Mouse (Mus musculus) CH12F3 (cell line): ENCODE data around the gene Usp2.

Source experiments
- in situ Hi-C: fragments of 300-500 bp; cut with MboI; formaldehyde crosslinking; loops from 2 replicates; pipeline ENCODE4 v1.14.3; 2020; ENCODE audit warnings: low sequenced_read_pairs

The Usp2 gene

DNA sequence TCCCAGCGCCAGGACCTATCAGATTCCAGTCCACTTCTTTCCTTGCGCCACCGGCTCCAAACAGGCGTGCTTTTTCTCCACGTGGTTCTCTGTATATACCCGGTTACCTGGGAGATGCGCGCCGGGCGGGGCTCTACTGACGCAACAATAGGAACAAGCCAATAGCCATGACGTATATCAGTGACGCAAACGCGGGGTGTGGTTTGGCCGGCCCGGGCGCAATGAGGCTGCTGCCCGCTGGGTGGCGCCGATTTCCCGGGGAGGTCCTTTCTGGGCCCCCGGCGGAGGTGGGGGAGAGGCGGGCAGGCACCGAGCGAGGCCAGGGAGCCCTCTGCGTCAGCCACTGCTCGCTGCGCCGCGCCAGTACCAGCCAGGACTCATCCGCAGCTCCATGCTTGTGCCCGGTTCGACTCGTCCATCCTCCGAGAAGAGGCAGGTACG lies at the start of gene Usp2:
Usp2 (plus strand) TSS at position 237 of the 441 bp plus-strand sequence.
- in situ Hi-C loops, result no loop called here

DNA sequence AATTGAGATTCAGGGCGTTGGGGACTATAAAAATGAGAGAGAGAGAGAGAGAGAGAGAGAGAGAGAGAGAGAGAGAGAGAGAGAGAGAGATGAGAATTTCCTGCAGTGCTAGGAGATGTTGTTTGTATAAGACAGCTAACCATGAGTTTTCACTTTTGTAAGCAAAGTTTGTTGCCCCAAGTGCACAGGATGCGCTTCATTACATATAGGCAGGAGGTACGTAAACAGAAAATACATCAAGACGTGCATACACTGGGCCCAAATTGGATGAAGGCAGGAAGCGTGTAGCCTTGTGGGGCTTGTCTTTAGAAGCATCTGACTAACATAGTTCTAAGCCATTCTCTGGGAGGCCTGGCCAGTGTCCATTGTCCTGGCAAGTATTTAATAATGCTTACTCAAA lies 49.0 kb upstream of the Usp2 start:
- in situ Hi-C loops, result no loop called here

DNA sequence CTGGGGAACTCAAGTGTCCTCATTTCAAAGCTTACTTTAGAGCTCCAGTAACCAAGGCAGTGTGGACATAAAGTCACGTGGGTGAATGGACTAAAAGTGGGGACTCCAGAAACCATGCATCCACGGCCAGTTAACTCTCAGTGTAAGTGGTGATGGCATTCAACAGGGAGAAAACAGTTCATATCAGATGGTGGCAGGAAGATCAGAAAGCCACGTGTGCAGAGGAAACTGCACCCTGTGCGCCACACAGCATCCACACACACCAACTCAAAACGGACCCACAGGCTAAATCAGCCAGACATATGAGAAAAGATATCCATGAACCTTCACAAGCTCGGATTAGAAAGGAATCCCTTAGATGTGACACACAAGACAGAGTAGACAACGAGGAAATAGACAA lies 46.8 kb upstream of the Usp2 start:
- in situ Hi-C loops, result no loop called here

DNA sequence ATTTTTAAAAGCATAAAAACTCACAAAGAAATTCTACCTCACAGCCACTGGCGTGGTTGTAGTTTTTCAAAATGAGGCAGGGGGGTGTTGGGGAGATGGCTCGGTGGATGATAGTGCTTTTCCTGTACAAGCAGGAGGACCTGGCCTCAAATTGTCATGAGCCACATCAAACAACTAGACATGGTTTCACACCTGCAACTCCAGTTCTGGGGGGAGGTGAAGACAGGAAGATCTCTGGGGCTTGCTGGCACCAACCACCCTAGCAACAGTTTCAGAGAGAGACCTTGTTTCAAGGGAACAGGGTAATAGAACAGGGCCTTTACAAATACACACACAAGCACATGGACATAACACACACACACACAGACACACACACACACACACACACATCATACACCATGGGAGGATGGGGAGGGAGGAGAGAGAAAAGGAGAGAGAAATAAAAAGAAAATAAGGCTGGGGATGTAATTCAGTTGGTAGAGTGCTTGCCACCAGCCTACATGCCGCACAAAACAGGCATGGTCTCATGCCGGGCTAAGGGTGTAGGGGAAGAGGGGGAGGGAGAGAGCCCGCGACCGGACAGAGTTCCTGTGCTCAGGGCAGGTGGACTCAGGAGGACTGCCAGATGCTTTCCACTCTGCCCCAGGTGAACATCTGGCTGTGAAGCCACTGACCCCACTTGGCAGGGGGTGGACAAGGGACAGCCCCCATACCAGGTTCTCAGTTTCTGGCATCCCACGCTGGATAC lies 44.5 kb upstream of the Usp2 start:
- in situ Hi-C loops, result no loop called here

DNA sequence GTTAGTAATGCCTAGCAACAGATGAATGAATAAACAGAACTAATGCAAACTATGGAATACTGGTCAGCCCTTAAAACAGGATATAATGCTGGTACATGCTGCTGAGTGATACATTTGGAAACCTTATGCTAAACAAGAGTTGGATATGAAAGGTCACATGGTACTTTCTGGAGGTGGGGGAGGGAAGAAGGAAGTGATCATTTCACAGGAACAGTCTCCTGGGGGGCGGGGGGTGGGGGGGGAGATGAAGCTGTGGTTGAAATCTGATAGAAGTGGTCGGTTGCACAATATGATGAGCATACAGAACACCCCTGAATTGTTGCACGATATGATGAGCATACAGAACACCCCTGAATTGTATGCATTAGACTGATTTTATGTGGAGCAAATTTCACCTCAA lies 42.7 kb upstream of the Usp2 start:
- in situ Hi-C loops, result no loop called here

DNA sequence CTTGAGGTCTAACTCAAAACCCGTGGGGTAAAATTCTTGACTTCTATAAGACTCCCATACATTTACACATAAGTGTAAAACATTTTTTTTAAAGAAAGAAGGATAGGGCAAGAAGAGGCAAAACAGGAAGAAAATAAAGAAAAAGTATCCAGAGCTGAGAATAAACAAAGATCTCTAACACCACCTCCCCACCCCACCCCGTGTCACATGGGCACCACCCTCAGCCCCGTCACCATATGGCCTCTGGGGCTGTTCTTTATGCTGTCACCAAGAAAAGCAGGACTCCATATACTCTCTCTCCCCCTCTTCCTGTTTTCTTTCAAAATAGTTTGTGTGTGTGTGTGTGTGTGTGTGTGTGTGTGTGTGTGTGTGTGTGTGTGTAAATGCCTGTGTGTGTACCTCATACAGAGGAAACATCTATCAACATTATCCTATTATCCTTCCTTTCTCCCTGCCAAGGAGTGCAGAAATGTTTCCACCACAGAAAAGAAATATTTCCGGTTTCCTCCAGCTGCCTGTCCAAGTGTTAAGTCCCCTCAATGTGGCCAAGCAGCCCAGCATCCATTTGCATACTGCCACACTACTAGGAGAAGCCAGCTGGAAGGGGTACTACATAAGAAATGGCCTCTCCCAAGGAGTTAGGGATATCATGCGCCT lies 37.1 kb upstream of the Usp2 start:
- in situ Hi-C loops, result no loop called here

DNA sequence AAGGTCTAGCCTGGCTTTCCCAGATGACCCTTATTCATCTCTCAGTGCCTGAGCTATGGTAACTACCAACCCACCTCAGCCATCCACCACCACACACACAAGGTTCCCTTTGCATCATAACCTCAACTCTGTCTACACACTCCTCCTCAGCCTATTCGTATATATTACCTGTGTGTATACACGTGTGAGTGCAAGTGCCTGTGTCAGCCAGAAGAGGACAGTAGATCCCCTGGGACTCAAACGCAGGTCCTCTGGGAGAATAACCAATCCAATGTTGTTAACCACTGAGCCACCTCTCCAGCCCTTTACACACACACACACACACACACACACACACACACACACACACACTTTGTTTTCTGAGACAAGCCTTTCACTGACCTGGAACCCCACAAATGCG lies 36.2 kb upstream of the Usp2 start:
- in situ Hi-C loops, result no loop called here

DNA sequence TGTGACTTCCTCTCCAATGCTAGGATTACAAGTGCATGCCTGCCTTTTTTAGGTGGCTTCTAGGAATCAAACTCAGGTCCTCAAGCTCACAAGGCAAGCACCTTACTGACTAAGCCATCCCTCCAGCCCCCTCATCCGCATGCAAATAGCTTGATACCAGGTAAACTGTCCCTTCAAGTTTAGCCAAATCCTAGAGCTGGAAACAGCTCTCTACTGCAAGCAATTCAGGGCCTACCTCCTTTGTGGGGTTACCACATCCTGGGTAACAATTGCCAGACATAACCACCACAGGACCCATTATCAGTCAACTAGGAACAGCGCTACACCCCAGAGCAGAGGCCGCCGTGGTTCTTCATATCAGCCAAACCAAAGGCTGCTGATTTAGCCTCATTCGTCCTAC lies 35.7 kb upstream of the Usp2 start:
- in situ Hi-C loops, result no loop called here

DNA sequence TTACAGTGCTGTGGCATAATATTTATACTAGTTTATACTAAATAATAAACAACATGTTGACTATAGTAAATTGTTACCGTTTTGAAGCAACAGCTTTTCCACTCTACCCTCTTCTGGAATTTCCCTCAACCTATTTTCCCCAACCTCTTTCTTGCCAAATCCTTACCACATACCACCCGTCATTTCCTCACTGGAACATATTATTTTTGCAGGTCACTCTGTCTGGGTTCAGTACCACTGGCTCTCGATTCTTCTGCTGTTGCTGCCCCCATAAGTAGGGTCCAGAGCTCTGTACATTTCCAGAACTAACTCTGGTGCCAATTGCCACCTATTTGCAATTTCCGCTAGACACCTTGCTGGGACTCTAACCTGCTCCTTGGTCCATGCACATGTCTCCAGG lies 34.9 kb upstream of the Usp2 start:
- in situ Hi-C loops, result no loop called here

DNA sequence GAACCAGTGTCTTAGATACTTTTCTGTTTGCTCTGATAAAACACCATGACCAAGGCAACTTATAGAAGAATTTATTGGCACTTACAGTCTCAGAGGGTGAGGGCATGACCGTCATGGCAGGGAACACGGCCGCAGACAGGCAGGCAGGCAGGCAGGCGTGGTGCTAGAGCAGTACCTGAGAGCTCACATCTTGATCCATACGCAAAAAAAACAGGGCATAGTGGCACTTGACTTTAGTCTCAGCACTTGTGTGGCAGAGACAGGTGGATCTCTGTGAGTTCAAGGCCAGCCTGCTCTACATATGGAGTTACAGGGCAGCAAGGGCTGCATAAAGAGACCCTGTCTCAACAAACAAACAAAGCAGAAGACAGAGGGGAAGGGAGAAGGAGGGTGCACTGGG lies 33.5 kb upstream of the Usp2 start:
- in situ Hi-C loops, result no loop called here

DNA sequence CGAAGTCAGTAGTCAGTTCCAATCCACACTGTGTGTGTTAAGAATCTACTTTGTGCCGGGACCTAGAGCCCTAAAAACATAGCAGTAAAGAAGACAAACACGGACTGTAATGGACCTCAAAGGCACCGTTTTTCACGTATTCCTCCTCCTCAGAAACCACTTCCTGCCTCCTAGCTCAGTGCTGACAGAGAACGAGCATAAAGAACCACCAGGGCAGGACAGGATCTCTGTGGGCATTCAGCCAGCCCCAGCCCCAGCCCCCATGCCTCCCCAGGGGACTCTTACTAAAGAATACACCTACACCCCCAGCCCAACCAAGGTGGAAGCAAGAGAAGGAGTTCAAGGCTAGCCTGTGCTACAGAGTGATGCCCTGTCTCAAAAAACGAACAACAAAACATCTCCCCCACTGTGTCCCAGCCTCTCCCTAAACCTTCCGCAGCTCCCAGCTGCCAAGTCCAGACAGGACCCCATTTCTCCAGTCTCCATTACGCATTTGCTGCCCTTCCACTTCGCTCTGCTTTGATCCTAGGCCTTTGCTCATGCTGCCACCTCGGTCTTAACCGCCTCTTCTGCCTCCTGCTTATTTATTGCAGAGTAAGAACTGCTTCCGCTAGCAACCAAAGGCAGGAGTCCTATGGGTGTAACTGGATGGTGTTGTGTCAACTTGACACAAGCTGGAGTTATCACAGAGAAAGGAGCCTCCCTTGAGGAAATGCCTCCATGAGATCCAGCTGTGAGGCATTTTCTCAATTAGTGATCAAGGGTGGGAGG lies 32.7 kb upstream of the Usp2 start:
- in situ Hi-C loops, result no loop called here

DNA sequence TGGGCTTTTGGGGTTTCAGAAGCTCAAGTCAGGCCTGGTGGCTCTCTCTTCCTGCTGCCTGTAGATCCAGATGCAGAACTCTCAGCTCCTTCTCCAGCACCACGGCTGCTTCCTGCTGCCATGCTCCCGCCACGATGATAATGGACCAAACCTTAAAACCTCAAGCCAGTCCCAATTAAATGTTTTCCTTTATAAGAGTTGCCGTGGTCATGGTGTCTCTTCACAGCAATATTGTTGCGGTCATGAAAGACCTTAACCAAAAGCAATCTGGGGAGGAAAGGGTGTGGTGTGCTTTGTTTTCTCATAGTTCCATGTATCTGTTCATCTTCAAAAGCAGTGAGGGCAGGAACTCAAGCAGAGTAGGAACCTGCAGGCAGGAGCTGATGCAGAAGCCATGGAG lies 29.7 kb upstream of the Usp2 start:
- in situ Hi-C loops, result no loop called here

DNA sequence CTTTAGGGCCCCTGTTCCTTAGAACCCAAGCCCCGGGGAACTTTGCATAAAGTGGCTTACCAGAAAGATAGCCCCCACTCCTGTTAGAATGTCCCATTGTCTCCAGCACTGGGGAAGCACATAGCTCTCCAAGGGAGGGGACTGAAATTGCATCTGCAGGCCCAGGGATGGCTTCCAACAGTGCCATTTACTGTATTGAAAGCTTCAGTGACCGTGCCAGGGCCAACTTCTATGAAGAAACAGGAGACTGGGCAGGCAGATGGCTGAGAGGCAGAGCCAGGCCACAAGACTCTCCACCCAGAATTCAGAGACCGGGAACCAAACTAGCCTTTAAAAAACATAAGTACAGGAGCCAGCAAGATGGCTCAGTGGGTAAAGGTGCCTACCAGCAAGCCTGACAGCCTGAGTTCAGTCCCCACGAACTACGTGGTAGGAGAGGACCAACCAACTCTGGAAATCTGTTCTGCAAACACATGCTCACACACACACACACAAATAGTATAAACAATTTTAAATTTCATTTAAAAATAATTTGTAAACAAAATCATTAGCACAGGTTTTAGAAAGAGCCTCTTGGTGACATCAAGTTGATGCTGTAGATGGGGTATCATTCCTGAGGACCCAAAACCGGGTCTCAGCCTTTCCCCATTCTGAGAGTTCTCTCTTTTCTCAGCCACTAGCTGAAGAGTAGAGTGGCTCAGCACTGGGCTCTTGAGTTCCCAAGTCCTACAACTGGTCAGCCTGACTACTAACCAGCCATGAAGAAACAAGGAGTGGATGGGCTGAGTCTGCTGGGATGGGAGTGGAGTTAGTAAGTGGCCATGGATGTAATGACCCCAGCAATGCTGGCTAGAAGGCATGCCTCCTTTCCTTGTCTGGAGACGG lies 25.1 kb upstream of the Usp2 start:
- in situ Hi-C loops, result no loop called here

DNA sequence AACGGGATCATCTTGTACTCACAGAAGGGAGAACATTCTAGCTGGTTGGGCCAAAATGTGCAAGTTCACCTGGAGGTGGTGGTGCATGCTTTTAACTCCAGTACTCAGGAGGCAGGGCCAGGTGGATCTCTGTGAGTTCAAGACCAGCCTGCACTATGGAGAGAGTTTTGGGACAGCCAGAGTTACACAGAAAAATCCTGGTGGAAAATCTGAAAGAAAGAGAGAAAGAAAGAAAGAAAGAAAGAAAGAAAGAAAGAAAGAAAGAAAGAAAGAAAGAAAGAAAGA lies 24.5 kb upstream of the Usp2 start:
- in situ Hi-C loops, result no loop called here

DNA sequence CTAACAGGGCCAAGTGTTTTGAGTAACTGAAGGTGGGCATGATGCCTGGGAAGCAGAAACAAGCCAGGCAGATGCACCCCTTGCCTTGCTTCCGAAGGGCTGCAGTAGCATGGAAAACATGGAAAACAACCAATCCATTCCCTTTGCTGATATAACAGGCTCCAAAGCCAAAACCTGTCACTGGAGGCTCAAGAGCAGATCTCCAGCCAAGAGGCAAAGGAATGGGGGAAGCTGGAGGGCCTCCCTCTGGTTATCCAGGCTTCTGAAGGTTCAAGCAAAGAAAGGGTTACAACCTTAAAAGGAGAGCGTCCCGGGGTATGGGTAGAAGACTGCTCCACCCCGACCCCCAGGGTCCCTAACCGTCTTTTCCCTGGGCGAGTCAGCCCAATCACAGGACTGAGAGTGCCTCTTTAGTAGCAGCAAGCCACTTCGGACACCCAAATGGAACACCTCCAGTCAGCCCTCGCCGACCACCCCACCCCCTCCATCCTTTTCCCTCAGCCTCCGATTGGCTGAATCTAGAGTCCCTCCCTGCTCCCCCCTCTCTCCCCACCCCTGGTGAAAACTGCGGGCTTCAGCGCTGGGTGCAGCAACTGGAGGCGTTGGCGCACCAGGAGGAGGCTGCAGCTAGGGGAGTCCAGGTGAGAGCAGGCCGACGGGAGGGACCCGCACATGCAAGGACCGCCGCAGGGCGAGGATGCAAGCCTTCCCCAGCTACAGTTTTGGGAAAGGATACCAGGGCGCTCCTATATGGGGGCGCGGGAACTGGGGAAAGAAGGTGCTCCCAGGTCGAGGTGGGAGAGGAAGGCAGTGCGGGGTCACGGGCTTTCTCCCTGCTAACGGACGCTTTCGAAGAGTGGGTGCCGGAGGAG lies 23.7 kb upstream of the Usp2 start, which contains the start of gene Thy1:
Thy1 (plus strand) TSS at position 549 of the 872 bp plus-strand sequence.
- in situ Hi-C loops, result no loop called here

DNA sequence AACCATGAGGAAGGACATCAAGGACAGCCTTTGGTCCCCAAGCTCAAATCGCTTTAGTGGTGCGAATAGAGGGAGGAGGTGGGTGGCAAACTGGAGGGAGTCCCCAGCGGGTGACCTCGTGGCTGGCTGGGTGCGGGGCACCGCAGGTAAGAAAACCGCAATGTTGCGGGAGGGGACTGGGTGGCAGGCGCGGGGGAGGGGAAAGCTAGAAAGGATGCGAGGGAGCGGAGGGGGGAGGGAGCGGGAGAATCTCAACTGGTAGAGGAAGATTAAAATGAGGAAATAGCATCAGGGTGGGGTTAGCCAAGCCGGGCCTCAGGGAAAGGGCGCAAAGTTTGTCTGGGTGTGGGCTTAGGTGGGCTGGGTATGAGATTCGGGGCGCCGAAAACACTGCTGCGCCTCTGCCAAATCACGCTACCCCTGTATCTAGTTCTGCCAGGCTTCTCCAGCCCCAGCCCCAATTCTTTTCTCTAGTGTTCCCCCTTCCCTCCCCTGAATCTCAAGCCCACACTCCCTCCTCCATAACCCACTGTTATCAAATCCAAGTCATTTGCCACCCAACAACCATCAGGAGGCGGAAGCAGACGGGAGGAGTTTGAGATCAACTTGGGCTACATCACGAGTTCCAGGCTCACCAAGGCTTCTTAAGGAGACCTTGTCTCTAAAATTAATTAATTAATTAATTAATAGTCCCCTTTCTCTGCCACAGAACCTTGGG lies 23.0 kb upstream of the Usp2 start:
- in situ Hi-C loops, result no loop called here

DNA sequence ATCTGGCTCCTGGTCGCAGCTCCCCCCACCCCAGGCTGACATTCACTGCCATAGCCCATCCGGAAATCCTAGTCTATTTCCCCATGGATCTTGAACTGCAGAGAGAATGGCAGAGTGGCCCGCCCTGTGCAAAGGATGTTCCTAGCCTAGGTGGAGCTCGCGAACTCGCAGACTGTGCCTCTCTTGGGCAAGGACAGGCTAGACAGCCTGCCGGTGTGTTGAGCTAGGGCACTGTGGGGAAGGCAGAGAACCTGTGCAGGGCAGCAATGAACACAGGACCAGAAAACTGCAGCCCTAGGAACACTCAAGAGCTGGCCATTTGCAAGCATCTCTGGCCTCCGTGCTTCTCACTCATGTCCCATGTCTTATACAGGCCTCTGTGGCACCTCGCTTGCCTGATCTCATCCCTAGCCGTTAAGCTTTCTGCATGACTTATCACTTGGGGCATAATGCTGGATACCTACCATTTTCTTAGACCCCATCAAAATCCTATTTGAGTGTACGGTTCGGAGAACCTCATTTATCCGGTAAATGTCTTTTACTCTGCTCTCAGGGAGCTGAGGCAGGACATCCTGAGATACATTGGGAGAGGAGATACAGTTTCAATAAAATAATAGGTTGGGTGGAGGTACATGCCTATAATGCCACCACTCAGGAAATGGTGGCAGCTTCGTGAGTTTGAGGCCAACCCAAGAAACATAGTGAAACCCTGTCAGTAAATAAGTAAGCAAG lies 22.2 kb upstream of the Usp2 start:
- in situ Hi-C loops, result no loop called here

DNA sequence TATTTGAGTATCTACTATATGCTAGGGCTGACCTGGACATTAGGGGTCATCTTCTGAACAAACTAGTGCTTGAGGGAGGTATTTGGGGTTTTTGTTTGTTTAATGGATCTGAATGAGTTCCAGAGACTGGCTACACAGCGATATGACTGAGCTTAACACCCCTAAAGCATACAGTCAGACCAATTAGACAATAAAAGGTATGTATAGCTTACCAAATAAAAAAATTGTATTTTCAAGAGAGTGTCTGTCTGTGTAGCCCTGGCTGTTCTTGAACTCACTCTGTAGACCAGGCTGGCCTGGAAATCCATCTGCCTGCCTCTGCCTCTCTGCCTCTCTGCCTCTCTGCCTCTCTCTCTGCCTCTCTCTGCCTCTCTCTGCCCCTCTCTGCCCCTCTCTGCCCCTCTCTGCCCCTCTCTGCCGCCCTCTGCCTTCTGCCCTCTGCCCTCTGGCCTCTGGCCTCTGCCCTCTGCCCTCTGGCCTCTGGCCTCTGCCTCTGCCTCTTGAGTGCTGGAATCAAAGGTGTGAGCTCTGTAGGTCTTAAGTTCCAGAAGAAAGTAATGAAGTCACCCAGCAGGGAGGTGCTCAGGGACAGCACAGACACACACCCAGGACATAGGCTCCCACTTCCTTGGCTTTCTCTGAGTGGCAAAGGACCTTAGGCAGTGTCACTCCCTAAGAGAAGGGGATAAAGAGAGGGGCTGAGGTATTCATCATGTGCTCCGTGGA lies 21.5 kb upstream of the Usp2 start:
- in situ Hi-C loops, result no loop called here
